Mouse (Mus musculus) forebrain, embryonic 11.5 days (tissue): ENCODE results near the gene Tspan9. TPM values are rescaled to one million over a fixed set of nuclear protein-coding genes. Genes with fewer than 3 reads are reported as not detected.

Source experiments
- ATAC-seq: fragments of 200-750 bp; cut with Nextera tagmentation; replicated peaks from 2 replicates; pipeline ENCODE4 v1.8.0; 2017; ENCODE audit warnings: moderate TSS enrichment; ENCODE audit not compliant: low FRiP score
- DNase-seq: peaks from one replicate; pipeline ENCODE4 v3.0.0-alpha.2; 2017; ENCODE audit warnings: low spot score
- H3K27ac ChIP-seq: fragments of 300-500 bp; sonication (generic); 2 replicates; pipeline ENCODE4 v1.5.1; 2014; ENCODE audit warnings: low read depth, low read length
- H3K27me3 ChIP-seq: fragments of 300-500 bp; sonication (generic); 2 replicates; pipeline ENCODE4 v1.6.1; 2014; ENCODE audit warnings: mild to moderate bottlenecking, low read length, mixed read lengths; ENCODE audit not compliant: control insufficient read depth, insufficient read depth
- H3K36me3 ChIP-seq: fragments of 300-500 bp; sonication (generic); 2 replicates; pipeline ENCODE4 v1.6.1; 2014; ENCODE audit warnings: mild to moderate bottlenecking, low read length, moderate library complexity, mixed read lengths; ENCODE audit not compliant: control insufficient read depth, insufficient read depth
- H3K4me1 ChIP-seq: fragments of 300-500 bp; sonication (generic); replicated peaks from 2 replicates; pipeline ENCODE4 v1.6.1; 2014; ENCODE audit warnings: low read length, mixed read lengths; ENCODE audit not compliant: control insufficient read depth, insufficient read depth
- H3K4me2 ChIP-seq: fragments of 300-500 bp; sonication (generic); 2 replicates; pipeline ENCODE4 v1.6.1; 2014; ENCODE audit warnings: low read depth, mild to moderate bottlenecking, low read length, moderate library complexity, mixed read lengths; ENCODE audit not compliant: severe bottlenecking
- H3K4me3 ChIP-seq: fragments of 300-500 bp; sonication (generic); 2 replicates; pipeline ENCODE4 v1.5.1; 2014; ENCODE audit warnings: low read depth, low read length
- H3K9ac ChIP-seq: fragments of 300-500 bp; sonication (generic); 2 replicates; pipeline ENCODE4 v1.6.1; 2014; ENCODE audit warnings: low read length
- H3K9me3 ChIP-seq: fragments of 300-500 bp; sonication (generic); 2 replicates; pipeline ENCODE4 v1.6.1; 2016; ENCODE audit warnings: low read length, mixed read lengths; ENCODE audit not compliant: control insufficient read depth
- WGBS: fragments of 180-500 bp; shearing (Covaris S2); extraction: QIAGEN DNeasy Blood & Tissue Kit; methylation state at CpG from one replicate; pipeline ENCODE4 v1.1.7; 2014; 5-methylcytosine and 5-hydroxymethylcytosine counted together
- polyA plus RNA-seq: library from polyadenylated mRNA; unstranded; fragments of >200 nt; fragmentation: Nextera tagmentation; extraction: Ambion mirVana; gene quantifications from 2 replicates; pipeline ENCODE4 v1.2.1, GENCODE M21; 2014

Tspan9 gene
- polyA plus RNA-seq, 1 experiment from 2014 or later = 39.6 TPM

GRCm38 (mm10) chr6:128002104-128002503 is 141.3 kb downstream of the Tspan9 start:
- DNase-seq (no peak), ATAC-seq (no peak)
- Histone ChIP-seq H3K4me2 (no peak overlapping the region), H3K9me3 (no peaks in the 10 kb centered on the region), H3K27me3 (no peaks in the 10 kb centered on the region), H3K9ac (no peak overlapping the region), H3K36me3 (no peaks in the 10 kb centered on the region), H3K4me3 (no peak overlapping the region), H3K4me1 (no peaks in the 10 kb centered on the region; the same call in 1 of the 2 replicates), H3K27ac (no peak overlapping the region)
- WGBS = 78% methylated on average over 10 of the region's 10 CpGs

- Histone ChIP-seq H3K4me2 (no peak overlapping the region), H3K27ac (no peak overlapping the region), H3K4me1 (no peaks in the 10 kb centered on the region; the same call in 1 of the 2 replicates), H3K27me3 (no peaks in the 10 kb centered on the region), H3K4me3 (no peak overlapping the region), H3K9me3 (no peaks in the 10 kb centered on the region), H3K9ac (no peak overlapping the region), H3K36me3 (no peaks in the 10 kb centered on the region)
- no peak for DNase-seq
- ATAC-seq = no peak
- WGBS = 23% methylated on average over 1 of the region's 1 CpGs
Observed at GRCm38 (mm10) chr6:128001587-128001986, 141.8 kb downstream of the Tspan9 start.

- no peaks in the 10 kb centered on the region for H3K27me3 ChIP-seq
- H3K27ac ChIP-seq = no peak overlapping the region
- no peaks in the 10 kb centered on the region; the same call in 1 of the 2 replicates for H3K4me1 ChIP-seq
- DNase-seq (no peak), ATAC-seq (no peak)
- no peak overlapping the region for H3K4me2 ChIP-seq
- no peak overlapping the region for H3K4me3 ChIP-seq
- WGBS = 88% methylated on average over 3 of the region's 3 CpGs
- H3K36me3 ChIP-seq = no peaks in the 10 kb centered on the region
- H3K9ac ChIP-seq = no peak overlapping the region
- no peaks in the 10 kb centered on the region for H3K9me3 ChIP-seq
Observed at GRCm38 (mm10) chr6:128000777-128001176, 142.6 kb downstream of the Tspan9 start.

GRCm38 (mm10) chr6:127999118-127999517 is 144.3 kb downstream of the Tspan9 start:
- H3K4me2 ChIP-seq = no peak overlapping the region
- ATAC-seq = no peak
- H3K27ac ChIP-seq = no peak overlapping the region
- no peak overlapping the region for H3K4me3 ChIP-seq
- DNase-seq = no peak
- 86% methylated on average over 2 of the region's 2 CpGs for WGBS
- H3K4me1 ChIP-seq = no peaks in the 10 kb centered on the region; the same call in 1 of the 2 replicates
- no peak overlapping the region for H3K9ac ChIP-seq
- no peaks in the 10 kb centered on the region for H3K9me3 ChIP-seq
- no peaks in the 10 kb centered on the region for H3K27me3 ChIP-seq
- H3K36me3 ChIP-seq = no peaks in the 10 kb centered on the region

GRCm38 (mm10) chr6:127996928-127997327 is 146.5 kb downstream of the Tspan9 start:
- H3K4me1 ChIP-seq = no peaks in the 10 kb centered on the region
- H3K9ac ChIP-seq = no peak overlapping the region
- 82% methylated on average over 4 of the region's 5 CpGs for WGBS
- no peak overlapping the region for H3K4me2 ChIP-seq
- no peak overlapping the region for H3K4me3 ChIP-seq
- no peak for DNase-seq
- no peaks in the 10 kb centered on the region for H3K36me3 ChIP-seq
- no peak overlapping the region for H3K27ac ChIP-seq
- no peaks in the 10 kb centered on the region for H3K27me3 ChIP-seq
- no peaks in the 10 kb centered on the region for H3K9me3 ChIP-seq
- no peak for ATAC-seq

- WGBS = 93% methylated on average over 8 of the region's 8 CpGs
- no peak overlapping the region for H3K9ac ChIP-seq
- H3K4me2 ChIP-seq = no peak overlapping the region
- no peak overlapping the region for H3K4me3 ChIP-seq
- no peak overlapping the region for H3K27ac ChIP-seq
- H3K27me3 ChIP-seq = no peaks in the 10 kb centered on the region
- no peaks in the 10 kb centered on the region for H3K9me3 ChIP-seq
- no peaks in the 10 kb centered on the region for H3K4me1 ChIP-seq
- DNase-seq (no peak), ATAC-seq (no peak)
- H3K36me3 ChIP-seq = no peaks in the 10 kb centered on the region
Observed at GRCm38 (mm10) chr6:127992993-127993392, 150.4 kb downstream of the Tspan9 start.

- H3K27me3 ChIP-seq = no peaks in the 10 kb centered on the region
- WGBS = 91% methylated on average over 11 of the region's 11 CpGs
- no peak overlapping the region for H3K4me3 ChIP-seq
- ATAC-seq (no peak), DNase-seq (no peak)
- no peak overlapping the region for H3K9ac ChIP-seq
- H3K9me3 ChIP-seq = no peaks in the 10 kb centered on the region
- no peak overlapping the region for H3K27ac ChIP-seq
- H3K36me3 ChIP-seq = no peaks in the 10 kb centered on the region
- H3K4me2 ChIP-seq = no peak overlapping the region
- no peaks in the 10 kb centered on the region for H3K4me1 ChIP-seq
Observed at GRCm38 (mm10) chr6:127991509-127992176, 151.8 kb downstream of the Tspan9 start.

- Histone ChIP-seq H3K9ac (no peak overlapping the region), H3K9me3 (no peaks in the 10 kb centered on the region), H3K4me3 (no peak overlapping the region), H3K27ac (no peak overlapping the region), H3K36me3 (no peaks in the 10 kb centered on the region), H3K27me3 (no peaks in the 10 kb centered on the region), H3K4me1 (no peaks in the 10 kb centered on the region), H3K4me2 (no peak overlapping the region)
- DNase-seq (no peak), ATAC-seq (no peak)
- WGBS = 75% methylated on average over 11 of the region's 11 CpGs
Observed at GRCm38 (mm10) chr6:127989624-127990212, 153.7 kb downstream of the Tspan9 start.
